Mouse (Mus musculus): ENCODE results near the gene 1700030J22Rik. TPM values are rescaled to one million over a fixed set of nuclear protein-coding genes. Genes with fewer than 3 reads are reported as not detected.

Gene 1700030J22Rik
- polyA plus RNA-seq, 1 experiment from 2014 or later = 1.8 TPM

DNA sequence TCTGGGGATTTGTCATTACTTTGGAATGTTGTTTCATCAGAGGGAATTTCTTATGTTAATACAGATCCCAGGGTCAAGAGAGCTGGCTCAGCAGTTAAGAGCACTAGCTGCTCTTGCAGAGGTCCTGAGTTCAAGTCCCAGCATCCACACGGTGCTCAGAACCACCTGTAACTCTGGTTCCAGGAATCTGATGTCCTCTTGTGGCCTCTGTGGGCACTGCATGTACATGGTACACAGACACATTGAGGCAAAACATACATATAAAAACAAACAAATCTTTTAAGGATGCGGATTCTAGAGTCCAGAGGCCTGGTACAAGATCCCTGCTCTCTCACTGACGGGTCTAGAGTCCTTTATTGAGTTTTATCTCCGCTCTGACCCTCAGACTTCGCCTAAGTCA is 50.2 kb downstream of the 1700030J22Rik start:
- Histone ChIP-seq H3K4me2 (no peak overlapping the region), H3K27ac (ENCODE audit: low read depth) (no peak overlapping the region), H3K36me3 (ENCODE audit: insufficient read depth) (peaks cover 79% of the 10 kb centered on the region), H3K9me3 (ENCODE audit: low read depth, low read length) (no peaks in the 10 kb centered on the region), H3K27me3 (ENCODE audit: insufficient read depth, low read length) (no peaks in the 10 kb centered on the region), H3K4me3 (ENCODE audit: low read depth, low read length) (no peak overlapping the region), H3K4me1 (ENCODE audit: insufficient read depth) (no peaks in the 10 kb centered on the region), H3K9ac (no peak overlapping the region)
- peak; percentile 24; the same call in 1 of the 2 replicates for TF ChIP-seq CTCF (IDR thresholded peaks at IDR 0.05; ENCODE audit: low read depth)
- ATAC-seq (ENCODE audit: insufficient read depth) (no peak), DNase-seq (no peak)
- WGBS = 76% methylated on average over 5 of the region's 5 CpGs

- Histone ChIP-seq H3K27ac (ENCODE audit: low read depth) (no peak overlapping the region), H3K27me3 (ENCODE audit: insufficient read depth, low read length) (no peaks in the 10 kb centered on the region), H3K9me3 (ENCODE audit: low read depth, low read length) (no peaks in the 10 kb centered on the region), H3K4me3 (ENCODE audit: low read depth, low read length) (no peak overlapping the region), H3K36me3 (ENCODE audit: insufficient read depth) (peaks cover 72% of the 10 kb centered on the region), H3K4me2 (no peak overlapping the region), H3K4me1 (ENCODE audit: insufficient read depth) (no peaks in the 10 kb centered on the region), H3K9ac (no peak overlapping the region)
- 0 out of 2 replicates have a peak, but pooled peaks have one; percentile 35 for ATAC-seq (ENCODE audit: insufficient read depth)
- TF ChIP-seq CTCF (IDR thresholded peaks at IDR 0.05; ENCODE audit: low read depth) = peak; percentile 70
- 79% methylated on average over 9 of the region's 9 CpGs for WGBS
- peak; percentile 49 for DNase-seq
Observed at GRCm38 (mm10) chr8:116927880-116928279, 50.9 kb downstream of the 1700030J22Rik start.

DNA sequence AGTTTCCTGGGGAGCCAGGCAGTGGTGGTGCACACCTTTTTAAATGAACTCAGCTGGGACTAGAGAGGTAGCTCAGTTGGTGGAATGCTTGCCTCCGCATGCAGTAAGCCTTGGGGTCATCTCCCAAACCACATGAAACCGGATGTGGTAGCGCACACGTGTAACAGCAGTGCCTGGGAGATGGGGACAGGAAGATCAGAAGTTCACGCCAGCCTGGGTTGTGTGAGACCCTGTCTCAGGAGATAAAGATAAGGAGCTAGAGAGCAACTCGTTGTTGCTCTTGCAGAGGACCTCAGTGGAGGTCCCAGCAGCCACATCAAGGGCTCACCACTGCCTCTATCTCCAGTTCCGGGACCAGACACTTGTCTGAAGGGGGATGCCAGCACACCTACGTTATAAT is 55.2 kb downstream of the 1700030J22Rik start:
- Histone ChIP-seq H3K4me3 (ENCODE audit: low read depth, low read length) (no peak overlapping the region), H3K36me3 (ENCODE audit: insufficient read depth) (peaks cover 37% of the 10 kb centered on the region), H3K4me2 (no peak overlapping the region), H3K4me1 (ENCODE audit: insufficient read depth) (no peaks in the 10 kb centered on the region), H3K27me3 (ENCODE audit: insufficient read depth, low read length) (no peaks in the 10 kb centered on the region), H3K9me3 (ENCODE audit: low read depth, low read length) (no peaks in the 10 kb centered on the region), H3K27ac (ENCODE audit: low read depth) (no peak overlapping the region), H3K9ac (no peak overlapping the region)
- DNase-seq = no peak
- TF ChIP-seq CTCF (IDR thresholded peaks at IDR 0.05; ENCODE audit: low read depth) = no peak
- ATAC-seq (ENCODE audit: insufficient read depth) = no peak
- WGBS = 85% methylated on average over 8 of the region's 8 CpGs

DNA sequence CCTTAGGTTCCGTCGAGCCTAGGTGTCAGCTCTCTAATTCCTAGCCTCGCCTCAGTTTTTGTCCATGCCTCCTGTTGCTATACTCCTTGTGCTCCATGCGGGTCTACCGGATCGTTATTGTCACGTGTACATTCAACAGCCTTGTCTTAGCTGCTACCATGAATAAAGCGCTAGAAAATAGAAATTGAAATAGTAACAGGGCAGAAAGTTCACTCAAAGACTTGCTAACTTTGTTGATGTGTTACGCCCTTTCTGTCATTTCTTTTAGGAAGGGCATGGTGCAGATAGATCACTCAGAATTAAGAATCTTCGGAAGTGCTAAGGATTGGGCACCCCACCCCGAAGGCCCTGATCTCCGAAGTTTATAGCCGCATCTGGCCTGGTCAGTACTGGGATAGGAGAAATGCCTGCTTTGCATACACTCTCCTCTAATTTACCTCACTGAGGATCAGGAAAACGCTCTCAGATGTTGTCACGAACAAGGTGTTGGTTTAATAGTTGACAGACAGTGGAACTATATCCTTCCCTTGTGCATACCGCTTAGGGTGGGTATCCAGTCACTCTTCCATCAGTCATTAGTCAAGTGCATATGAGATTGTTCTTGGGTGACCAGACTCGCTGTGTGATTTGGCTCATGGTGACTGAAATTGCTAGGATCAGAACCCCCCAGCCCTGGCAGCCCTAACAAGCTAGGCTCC is 56.5 kb downstream of the 1700030J22Rik start:
- Histone ChIP-seq H3K36me3 (ENCODE audit: insufficient read depth) (peaks cover 25% of the 10 kb centered on the region), H3K4me1 (ENCODE audit: insufficient read depth) (no peaks in the 10 kb centered on the region), H3K27me3 (ENCODE audit: insufficient read depth, low read length) (no peaks in the 10 kb centered on the region), H3K27ac (ENCODE audit: low read depth) (peak overlapping the region; percentile 84; the same call in 1 of the 2 replicates), H3K4me2 (peak overlapping the region; percentile 63), H3K4me3 (ENCODE audit: low read depth, low read length) (peak overlapping the region; percentile 77), H3K9me3 (ENCODE audit: low read depth, low read length) (no peaks in the 10 kb centered on the region), H3K9ac (peak overlapping the region; percentile 74)
- no peak for DNase-seq
- no peak for ATAC-seq (ENCODE audit: insufficient read depth)
- no peak for TF ChIP-seq CTCF (IDR thresholded peaks at IDR 0.05; ENCODE audit: low read depth)
- 29% methylated on average over 17 of the region's 17 CpGs for WGBS

DNA sequence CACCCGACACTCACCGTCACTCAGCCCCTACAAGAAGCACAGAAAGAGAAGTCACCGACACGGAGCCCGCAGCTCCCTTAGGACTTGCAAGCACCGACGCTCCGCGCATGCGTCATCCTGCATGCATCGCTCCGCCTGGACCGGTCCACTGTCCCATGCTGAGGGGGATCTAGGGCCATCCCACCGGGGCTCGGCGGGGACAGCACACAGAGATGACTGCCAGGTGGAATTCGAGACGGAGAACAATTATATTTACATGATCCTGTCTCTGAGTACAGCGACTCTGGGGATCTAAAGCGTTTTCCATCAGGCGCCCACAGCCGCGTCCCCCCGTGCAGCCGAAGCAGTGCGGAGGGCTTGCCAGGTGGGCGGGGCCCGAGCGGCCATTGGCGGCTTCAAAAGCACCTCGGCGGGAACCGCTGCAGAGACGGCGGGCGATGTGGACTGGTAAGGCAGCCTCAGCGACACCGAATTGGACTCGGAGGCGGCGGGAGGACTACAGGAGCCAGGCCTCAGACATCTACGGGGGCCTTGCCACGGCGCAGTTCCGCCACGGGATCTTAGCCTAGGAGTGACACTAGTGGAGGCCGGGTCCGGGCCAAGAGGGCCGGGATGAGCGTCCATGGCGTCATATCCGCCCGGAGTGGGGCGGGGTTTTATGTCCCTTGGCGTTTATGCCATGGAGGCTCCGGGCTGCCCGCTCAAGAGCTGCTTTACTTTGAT is 57.3 kb downstream of the 1700030J22Rik start, which contains the start of the genes Cmc2 and Cenpn:
Gene Cmc2, minus strand, starts transcription at position 119 of the 723 bp plus-strand sequence.
Gene Cenpn, plus strand, starts transcription at position 394 of the 723 bp plus-strand sequence.
- Histone ChIP-seq H3K27me3 (ENCODE audit: insufficient read depth, low read length) (no peaks in the 10 kb centered on the region), H3K9ac (peak within 1 kb of the TSS; percentile 74), H3K4me2 (peak within 1 kb of the TSS; percentile 63), H3K9me3 (ENCODE audit: low read depth, low read length) (no peaks in the 10 kb centered on the region), H3K36me3 (ENCODE audit: insufficient read depth) (peaks cover 21% of the 10 kb centered on the region), H3K4me1 (ENCODE audit: insufficient read depth) (no peaks in the 10 kb centered on the region), H3K4me3 (ENCODE audit: low read depth, low read length) (peak within 1 kb of the TSS; percentile 77), H3K27ac (ENCODE audit: low read depth) (peak within 1 kb of the TSS; percentile 84)
- TF ChIP-seq CTCF (IDR thresholded peaks at IDR 0.05; ENCODE audit: low read depth) = no peak
- ATAC-seq (ENCODE audit: insufficient read depth) (peak; percentile 97), DNase-seq (peak; percentile 98)
- WGBS = under 1% methylated on average over 57 of the region's 57 CpGs

- Histone ChIP-seq H3K4me2 (peak overlapping the region; percentile 63), H3K4me1 (ENCODE audit: insufficient read depth) (no peaks in the 10 kb centered on the region), H3K36me3 (ENCODE audit: insufficient read depth) (peaks cover 23% of the 10 kb centered on the region), H3K9ac (peak overlapping the region; percentile 74), H3K27ac (ENCODE audit: low read depth) (peak overlapping the region; percentile 84), H3K9me3 (ENCODE audit: low read depth, low read length) (no peaks in the 10 kb centered on the region), H3K4me3 (ENCODE audit: low read depth, low read length) (peak overlapping the region; percentile 77), H3K27me3 (ENCODE audit: insufficient read depth, low read length) (no peaks in the 10 kb centered on the region)
- DNase-seq (no peak), ATAC-seq (ENCODE audit: insufficient read depth) (peak; percentile 59)
- WGBS = under 1% methylated on average over 22 of the region's 22 CpGs
- no peak for TF ChIP-seq CTCF (IDR thresholded peaks at IDR 0.05; ENCODE audit: low read depth)
Observed at GRCm38 (mm10) chr8:116921005-116921336, 57.8 kb downstream of the 1700030J22Rik start.

Other genes with a start within 250 kb of the 1700030J22Rik start
- gene Cdyl2, start 246.0 kb downstream of the 1700030J22Rik start, polyA plus RNA-seq (2014; fragmentation: Nextera tagmentation; extraction: Ambion mirVana) = 7.8 and 8.7 TPM in 2 replicates
- gene Cmc2, start 57.5 kb downstream of the 1700030J22Rik start, polyA plus RNA-seq (2014; fragmentation: Nextera tagmentation; extraction: Ambion mirVana) = 88.2 and 92.6 TPM in 2 replicates
- 53.9 and 58.9 TPM in 2 replicates for gene Cenpn, start 57.2 kb downstream of the 1700030J22Rik start, polyA plus RNA-seq (2014; fragmentation: Nextera tagmentation; extraction: Ambion mirVana)
- gene Atmin, start 35.6 kb downstream of the 1700030J22Rik start, polyA plus RNA-seq (2014; fragmentation: Nextera tagmentation; extraction: Ambion mirVana) = 15.4 and 15.8 TPM in 2 replicates
- gene Gcsh, start 14.6 kb upstream of the 1700030J22Rik start, polyA plus RNA-seq (2014; fragmentation: Nextera tagmentation; extraction: Ambion mirVana) = 142 and 143 TPM in 2 replicates
- 0.18 TPM in 1 of 2 replicates, not detected in the other for gene Pkd1l2, start 103.5 kb upstream of the 1700030J22Rik start, polyA plus RNA-seq (2014; fragmentation: Nextera tagmentation; extraction: Ambion mirVana)
- 0.43 and 0.75 TPM in 2 replicates for gene Bco1, start 116.9 kb upstream of the 1700030J22Rik start, polyA plus RNA-seq (2014; fragmentation: Nextera tagmentation; extraction: Ambion mirVana)
- 3.3 and 3.4 TPM in 2 replicates for gene Gan, start 179.2 kb upstream of the 1700030J22Rik start, polyA plus RNA-seq (2014; fragmentation: Nextera tagmentation; extraction: Ambion mirVana)